Mouse (Mus musculus) R1 (cell line): Measurements from ENCODE around the gene Ube2q1.

Experiments used
- DNase-seq: peaks from one replicate; pipeline ENCODE4 v3.0.0-alpha.2; 2018; ENCODE audit warnings: low read depth, low spot score

Gene Ube2q1

GRCm38 (mm10) chr3:89820311-89821095, 47.1 kb downstream of the Ube2q1 start:
- DNase-seq = no peak

- no peak for DNase-seq
Observed at GRCm38 (mm10) chr3:89821096-89821513, 47.7 kb downstream of the Ube2q1 start.

GRCm38 (mm10) chr3:89821548-89822480, 48.4 kb downstream of the Ube2q1 start:
- DNase-seq = peak; percentile 38

GRCm38 (mm10) chr3:89823594-89823993, 50.2 kb downstream of the Ube2q1 start:
- DNase-seq = no peak

GRCm38 (mm10) chr3:89826295-89826694, 52.9 kb downstream of the Ube2q1 start:
- DNase-seq = peak; percentile 91

- peak; percentile 56 for DNase-seq
Observed at GRCm38 (mm10) chr3:89830815-89831591, 57.6 kb downstream of the Ube2q1 start, which contains the start of gene She. Gene She (plus strand): TSS chr3:89831370.
